Mouse (Mus musculus): ENCODE data around the gene Gm42906. TPM values are rescaled to one million over a fixed set of nuclear protein-coding genes. Genes with fewer than 3 reads are reported as not detected.

Gene Gm42906
- polyA plus RNA-seq, 1 experiment from 2014 or later, result not detected

GRCm38 (mm10) chr5:151205017-151205416 is 222.9 kb downstream of the Gm42906 start:
- Histone ChIP-seq H3K9ac (ENCODE audit: low read depth, low read length) (no peak overlapping the region), H3K4me2 (no peak overlapping the region), H3K27ac (ENCODE audit: low read depth, low read length) (no peak overlapping the region), H3K36me3 (ENCODE audit: control insufficient read depth, insufficient read depth, low read length) (no peaks in the 10 kb centered on the region), H3K27me3 (ENCODE audit: control insufficient read depth, insufficient read depth, low read length) (no peaks in the 10 kb centered on the region), H3K9me3 (replicated peaks; ENCODE audit: control insufficient read depth, low read length) (no peaks in the 10 kb centered on the region), H3K4me1 (ENCODE audit: control insufficient read depth, insufficient read depth, low read length) (0 out of 2 replicates have a peak, but pooled peaks cover 4% of the 10 kb centered on the region), H3K4me3 (ENCODE audit: low read depth, low read length) (no peak overlapping the region)
- no peak for ATAC-seq (replicated peaks; ENCODE audit: insufficient number of reproducible peaks, low FRiP score, low TSS enrichment)
- WGBS (ENCODE audit: insufficient replicate concordance), result 83% methylated on average over 4 of the region's 4 CpGs

- 0 out of 2 replicates have a peak, but pooled peaks cover 4% of the 10 kb centered on the region for H3K4me1 ChIP-seq (ENCODE audit: control insufficient read depth, insufficient read depth, low read length)
- WGBS (ENCODE audit: insufficient replicate concordance), result 33% methylated on average over 5 of the region's 5 CpGs
- H3K9ac ChIP-seq (ENCODE audit: low read depth, low read length), result no peak overlapping the region
- no peaks in the 10 kb centered on the region for H3K27me3 ChIP-seq (ENCODE audit: control insufficient read depth, insufficient read depth, low read length)
- H3K4me3 ChIP-seq (ENCODE audit: low read depth, low read length), result no peak overlapping the region
- H3K27ac ChIP-seq (ENCODE audit: low read depth, low read length), result no peak overlapping the region
- no peak for ATAC-seq (replicated peaks; ENCODE audit: insufficient number of reproducible peaks, low FRiP score, low TSS enrichment)
- H3K9me3 ChIP-seq (replicated peaks; ENCODE audit: control insufficient read depth, low read length), result no peaks in the 10 kb centered on the region
- no peak overlapping the region for H3K4me2 ChIP-seq
- no peaks in the 10 kb centered on the region for H3K36me3 ChIP-seq (ENCODE audit: control insufficient read depth, insufficient read depth, low read length)
These were observed 225.0 kb downstream of the Gm42906 start for GRCm38 (mm10) chr5:151202925-151203324.

- Histone ChIP-seq H3K36me3 (ENCODE audit: control insufficient read depth, insufficient read depth, low read length) (no peaks in the 10 kb centered on the region), H3K4me2 (no peak overlapping the region), H3K27me3 (ENCODE audit: control insufficient read depth, insufficient read depth, low read length) (no peaks in the 10 kb centered on the region), H3K27ac (ENCODE audit: low read depth, low read length) (no peak overlapping the region), H3K9me3 (replicated peaks; ENCODE audit: control insufficient read depth, low read length) (no peaks in the 10 kb centered on the region), H3K4me3 (ENCODE audit: low read depth, low read length) (no peak overlapping the region), H3K4me1 (ENCODE audit: control insufficient read depth, insufficient read depth, low read length) (0 out of 2 replicates have a peak, but pooled peaks cover 4% of the 10 kb centered on the region), H3K9ac (ENCODE audit: low read depth, low read length) (no peak overlapping the region)
- WGBS (ENCODE audit: insufficient replicate concordance), result 84% methylated on average over 3 of the region's 3 CpGs
- no peak for ATAC-seq (replicated peaks; ENCODE audit: insufficient number of reproducible peaks, low FRiP score, low TSS enrichment)
These were observed 226.7 kb downstream of the Gm42906 start for GRCm38 (mm10) chr5:151201220-151201619.

GRCm38 (mm10) chr5:151199235-151199634 is 228.7 kb downstream of the Gm42906 start:
- Histone ChIP-seq H3K4me3 (ENCODE audit: low read depth, low read length) (no peak overlapping the region), H3K36me3 (ENCODE audit: control insufficient read depth, insufficient read depth, low read length) (no peaks in the 10 kb centered on the region), H3K9ac (ENCODE audit: low read depth, low read length) (no peak overlapping the region), H3K27ac (ENCODE audit: low read depth, low read length) (no peak overlapping the region), H3K27me3 (ENCODE audit: control insufficient read depth, insufficient read depth, low read length) (no peaks in the 10 kb centered on the region), H3K4me1 (ENCODE audit: control insufficient read depth, insufficient read depth, low read length) (0 out of 2 replicates have a peak, but pooled peaks cover 4% of the 10 kb centered on the region), H3K4me2 (no peak overlapping the region), H3K9me3 (replicated peaks; ENCODE audit: control insufficient read depth, low read length) (no peaks in the 10 kb centered on the region)
- ATAC-seq (replicated peaks; ENCODE audit: insufficient number of reproducible peaks, low FRiP score, low TSS enrichment), result no peak
- WGBS (ENCODE audit: insufficient replicate concordance), result 71% methylated on average over 3 of the region's 3 CpGs

GRCm38 (mm10) chr5:151196603-151197272 is 231.2 kb downstream of the Gm42906 start:
- Histone ChIP-seq H3K4me1 (ENCODE audit: control insufficient read depth, insufficient read depth, low read length) (no peaks in the 10 kb centered on the region), H3K9ac (ENCODE audit: low read depth, low read length) (no peak overlapping the region), H3K36me3 (ENCODE audit: control insufficient read depth, insufficient read depth, low read length) (no peaks in the 10 kb centered on the region), H3K27me3 (ENCODE audit: control insufficient read depth, insufficient read depth, low read length) (no peaks in the 10 kb centered on the region), H3K27ac (ENCODE audit: low read depth, low read length) (no peak overlapping the region), H3K9me3 (replicated peaks; ENCODE audit: control insufficient read depth, low read length) (no peaks in the 10 kb centered on the region), H3K4me3 (ENCODE audit: low read depth, low read length) (no peak overlapping the region), H3K4me2 (no peak overlapping the region)
- no peak for ATAC-seq (replicated peaks; ENCODE audit: insufficient number of reproducible peaks, low FRiP score, low TSS enrichment)
- 65% methylated on average over 13 of the region's 13 CpGs for WGBS (ENCODE audit: insufficient replicate concordance)

GRCm38 (mm10) chr5:151193885-151194520 is 234.0 kb downstream of the Gm42906 start:
- 49% methylated on average over 3 of the region's 3 CpGs for WGBS (ENCODE audit: insufficient replicate concordance)
- Histone ChIP-seq H3K9me3 (replicated peaks; ENCODE audit: control insufficient read depth, low read length) (no peaks in the 10 kb centered on the region), H3K4me3 (ENCODE audit: low read depth, low read length) (no peak overlapping the region), H3K4me1 (ENCODE audit: control insufficient read depth, insufficient read depth, low read length) (no peaks in the 10 kb centered on the region), H3K27me3 (ENCODE audit: control insufficient read depth, insufficient read depth, low read length) (no peaks in the 10 kb centered on the region), H3K9ac (ENCODE audit: low read depth, low read length) (no peak overlapping the region), H3K36me3 (ENCODE audit: control insufficient read depth, insufficient read depth, low read length) (no peaks in the 10 kb centered on the region), H3K4me2 (no peak overlapping the region), H3K27ac (ENCODE audit: low read depth, low read length) (no peak overlapping the region)
- no peak for ATAC-seq (replicated peaks; ENCODE audit: insufficient number of reproducible peaks, low FRiP score, low TSS enrichment)

- Histone ChIP-seq H3K4me1 (ENCODE audit: control insufficient read depth, insufficient read depth, low read length) (no peaks in the 10 kb centered on the region), H3K9ac (ENCODE audit: low read depth, low read length) (no peak overlapping the region), H3K4me2 (no peak overlapping the region), H3K36me3 (ENCODE audit: control insufficient read depth, insufficient read depth, low read length) (no peaks in the 10 kb centered on the region), H3K9me3 (replicated peaks; ENCODE audit: control insufficient read depth, low read length) (no peaks in the 10 kb centered on the region), H3K27me3 (ENCODE audit: control insufficient read depth, insufficient read depth, low read length) (no peaks in the 10 kb centered on the region), H3K4me3 (ENCODE audit: low read depth, low read length) (no peak overlapping the region), H3K27ac (ENCODE audit: low read depth, low read length) (no peak overlapping the region)
- no peak for ATAC-seq (replicated peaks; ENCODE audit: insufficient number of reproducible peaks, low FRiP score, low TSS enrichment)
- 79% methylated on average over 2 of the region's 2 CpGs for WGBS (ENCODE audit: insufficient replicate concordance)
These were observed 235.7 kb downstream of the Gm42906 start for GRCm38 (mm10) chr5:151192266-151192665.

- 74% methylated on average over 5 of the region's 5 CpGs for WGBS (ENCODE audit: insufficient replicate concordance)
- Histone ChIP-seq H3K27me3 (ENCODE audit: control insufficient read depth, insufficient read depth, low read length) (no peaks in the 10 kb centered on the region), H3K36me3 (ENCODE audit: control insufficient read depth, insufficient read depth, low read length) (no peaks in the 10 kb centered on the region), H3K9ac (ENCODE audit: low read depth, low read length) (no peak overlapping the region), H3K27ac (ENCODE audit: low read depth, low read length) (no peak overlapping the region), H3K4me2 (peak overlapping the region; percentile 91; the same call in 1 of the 2 replicates), H3K4me3 (ENCODE audit: low read depth, low read length) (no peak overlapping the region), H3K9me3 (replicated peaks; ENCODE audit: control insufficient read depth, low read length) (no peaks in the 10 kb centered on the region), H3K4me1 (ENCODE audit: control insufficient read depth, insufficient read depth, low read length) (no peaks in the 10 kb centered on the region)
- no peak for ATAC-seq (replicated peaks; ENCODE audit: insufficient number of reproducible peaks, low FRiP score, low TSS enrichment)
These were observed 237.2 kb downstream of the Gm42906 start for GRCm38 (mm10) chr5:151190764-151191163.

Data from heart, embryonic 11.5 days (tissue).